Mouse (Mus musculus) embryonic facial prominence, embryonic 11.5 days (tissue): ENCODE results near the gene Dmrtc2. TPM values are rescaled to one million over a fixed set of nuclear protein-coding genes. Genes with fewer than 3 reads are reported as not detected.
A peak's percentile ranks its signal among the peaks of the same experiment; 100 is the strongest.
"Not testable (repeated sequence)": the region's sequence is repeated elsewhere in the genome, so short reads cannot be mapped to it uniquely, and the experiment has no call there.

Experiments
- ATAC-seq: fragments of 200-750 bp; cut with Nextera tagmentation; replicated peaks from 2 replicates; pipeline ENCODE4 v1.8.0; 2017; ENCODE audit warnings: low read depth; ENCODE audit not compliant: insufficient number of reproducible peaks, low FRiP score, low TSS enrichment
- DNase-seq: peaks from one replicate; pipeline ENCODE4 v3.0.0-alpha.2; 2015; ENCODE audit warnings: low spot score
- H3K27ac ChIP-seq: fragments of 300-500 bp; sonication (generic); replicated peaks from 2 replicates; pipeline ENCODE4 v1.5.1; 2014; ENCODE audit warnings: mild to moderate bottlenecking, low read depth, low read length, control low read depth
- H3K27me3 ChIP-seq: fragments of 300-500 bp; sonication (generic); 2 replicates; pipeline ENCODE4 v1.6.1; 2014; ENCODE audit warnings: mild to moderate bottlenecking, low read length, moderate library complexity, mixed read lengths; ENCODE audit not compliant: control insufficient read depth, insufficient read depth
- H3K36me3 ChIP-seq: fragments of 300-500 bp; sonication (generic); replicated peaks from 2 replicates; pipeline ENCODE4 v1.6.1; 2014; ENCODE audit warnings: low read depth, mild to moderate bottlenecking, low read length, moderate library complexity, mixed read lengths; ENCODE audit not compliant: control insufficient read depth, insufficient read depth
- H3K4me1 ChIP-seq: fragments of 300-500 bp; sonication (generic); 2 replicates; pipeline ENCODE4 v1.6.1; 2014; ENCODE audit warnings: low read length, mixed read lengths; ENCODE audit not compliant: control insufficient read depth, insufficient read depth
- H3K4me2 ChIP-seq: fragments of 300-500 bp; sonication (generic); 2 replicates; pipeline ENCODE4 v1.6.1; 2014; ENCODE audit warnings: low read depth, mild to moderate bottlenecking, control low read depth, low read length, moderate library complexity
- H3K4me3 ChIP-seq: fragments of 300-500 bp; sonication (generic); 2 replicates; pipeline ENCODE4 v1.5.1; 2014; ENCODE audit warnings: low read depth, low read length, control low read depth
- H3K9ac ChIP-seq: fragments of 300-500 bp; sonication (generic); replicated peaks from 2 replicates; pipeline ENCODE4 v1.6.1; 2014; ENCODE audit warnings: mild to moderate bottlenecking, control low read depth, low read length
- H3K9me3 ChIP-seq: fragments of 300-500 bp; sonication (generic); replicated peaks from 2 replicates; pipeline ENCODE4 v1.6.1; 2016; ENCODE audit warnings: mild to moderate bottlenecking, low read length, inconsistent platforms, mixed read lengths; ENCODE audit not compliant: control insufficient read depth
- WGBS: fragments of 180-500 bp; shearing (Covaris S2); extraction: QIAGEN DNeasy Blood & Tissue Kit; methylation state at CpG from one replicate; pipeline ENCODE4 v1.1.7; 2014; 5-methylcytosine and 5-hydroxymethylcytosine counted together
- polyA plus RNA-seq: library from polyadenylated mRNA; unstranded; fragments of >200 nt; fragmentation: Nextera tagmentation; extraction: Ambion mirVana; gene quantifications from 2 replicates; pipeline ENCODE4 v1.2.1, GENCODE M21; 2014

Dmrtc2 gene
- polyA plus RNA-seq, 1 experiment from 2014 or later = not detected

- WGBS = 85% methylated on average over 6 of the region's 6 CpGs
- Histone ChIP-seq H3K27me3 (no peaks in the 10 kb centered on the region), H3K9ac (no peak overlapping the region), H3K4me3 (no peak overlapping the region), H3K27ac (no peak overlapping the region), H3K9me3 (no peaks in the 10 kb centered on the region), H3K4me2 (no peak overlapping the region), H3K4me1 (peaks cover 7% of the 10 kb centered on the region; the same call in 1 of the 2 replicates), H3K36me3 (peaks cover 25% of the 10 kb centered on the region)
- ATAC-seq = no peak
- no peak for DNase-seq
Observed at GRCm38 (mm10) chr7:24889431-24890220, 19.8 kb downstream of the Dmrtc2 start.

- no peak overlapping the region for H3K9ac ChIP-seq
- peaks cover 6% of the 10 kb centered on the region; the same call in 1 of the 2 replicates for H3K4me1 ChIP-seq
- peaks cover 25% of the 10 kb centered on the region for H3K36me3 ChIP-seq
- WGBS = 27% methylated on average over 10 of the region's 10 CpGs
- H3K27ac ChIP-seq = no peak overlapping the region
- H3K4me3 ChIP-seq = no peak overlapping the region
- ATAC-seq (peak; percentile 26; the same call in 1 of the 2 replicates), DNase-seq (peak; percentile 89)
- no peaks in the 10 kb centered on the region for H3K27me3 ChIP-seq
- H3K9me3 ChIP-seq = no peaks in the 10 kb centered on the region
- H3K4me2 ChIP-seq = no peak overlapping the region
Observed at GRCm38 (mm10) chr7:24890281-24891216, 20.7 kb downstream of the Dmrtc2 start.

GRCm38 (mm10) chr7:24891241-24892124 lies 21.6 kb downstream of the Dmrtc2 start:
- H3K9me3 ChIP-seq = no peaks in the 10 kb centered on the region
- no peak overlapping the region for H3K4me2 ChIP-seq
- ATAC-seq = no peak; the same call in 1 of the 2 replicates
- H3K4me1 ChIP-seq = no peaks in the 10 kb centered on the region
- H3K27me3 ChIP-seq = no peaks in the 10 kb centered on the region
- peaks cover 17% of the 10 kb centered on the region for H3K36me3 ChIP-seq
- DNase-seq = no peak
- H3K4me3 ChIP-seq = no peak overlapping the region
- no peak overlapping the region for H3K27ac ChIP-seq
- no peak overlapping the region for H3K9ac ChIP-seq
- 70% methylated on average over 3 of the region's 3 CpGs for WGBS

GRCm38 (mm10) chr7:24892125-24892583 lies 22.3 kb downstream of the Dmrtc2 start:
- 71% methylated on average over 2 of the region's 2 CpGs for WGBS
- no peak for ATAC-seq

GRCm38 (mm10) chr7:24895749-24896148 lies 25.9 kb downstream of the Dmrtc2 start:
- not testable (repeated sequence) for H3K27ac ChIP-seq, H3K4me3 ChIP-seq, H3K9ac ChIP-seq, H3K27me3 ChIP-seq, H3K36me3 ChIP-seq, ATAC-seq, DNase-seq, H3K4me2 ChIP-seq, H3K4me1 ChIP-seq, H3K9me3 ChIP-seq
- WGBS = 93% methylated on average over 2 of the region's 2 CpGs

More at GRCm38 (mm10) chr7:24892125-24892583, 22.3 kb downstream of the Dmrtc2 start:
- no peak for DNase-seq
- Histone ChIP-seq H3K9ac (no peak overlapping the region), H3K4me1 (no peaks in the 10 kb centered on the region), H3K9me3 (no peaks in the 10 kb centered on the region), H3K4me2 (no peak overlapping the region), H3K27ac (no peak overlapping the region), H3K27me3 (no peaks in the 10 kb centered on the region), H3K36me3 (peaks cover 12% of the 10 kb centered on the region), H3K4me3 (no peak overlapping the region)

- Histone ChIP-seq H3K9me3 (no peaks in the 10 kb centered on the region), H3K27me3 (no peaks in the 10 kb centered on the region), H3K4me2 (no peak overlapping the region), H3K9ac (no peak overlapping the region), H3K4me3 (no peak overlapping the region), H3K27ac (no peak overlapping the region), H3K4me1 (no peaks in the 10 kb centered on the region), H3K36me3 (no peaks in the 10 kb centered on the region; the same call in 1 of the 2 replicates)
- DNase-seq (no peak), ATAC-seq (no peak)
- 89% methylated on average over 8 of the region's 8 CpGs for WGBS
Observed at GRCm38 (mm10) chr7:24896269-24896668, 26.4 kb downstream of the Dmrtc2 start.

GRCm38 (mm10) chr7:24897224-24897623 lies 27.4 kb downstream of the Dmrtc2 start, which contains the start of gene Cd79a:
TSS of gene Cd79a (plus strand) at chr7:24897381.
- Histone ChIP-seq H3K9ac (no peak within 1 kb of the TSS), H3K27ac (no peak within 1 kb of the TSS), H3K9me3 (no peaks in the 10 kb centered on the region), H3K36me3 (no peaks in the 10 kb centered on the region; the same call in 1 of the 2 replicates), H3K27me3 (no peaks in the 10 kb centered on the region), H3K4me1 (no peaks in the 10 kb centered on the region), H3K4me2 (no peak within 1 kb of the TSS), H3K4me3 (no peak within 1 kb of the TSS)
- WGBS = 67% methylated on average over 12 of the region's 12 CpGs
- ATAC-seq (no peak), DNase-seq (no peak)
